Comparison of ENCODE assay signal across 28 mouse cellular contexts in genomic region chr1:149929140-149929539, GRCm38 (mm10). TPM values are rescaled to one million over a fixed set of nuclear protein-coding genes. Genes with fewer than 3 reads are reported as not detected.
DNase-seq lines count a peak whose midpoint lies in the region; ATAC-seq lines count a peak whose summit lies in the region.
"Had no signal": no experiment of that assay in that cellular context is flagged by ENCODE, and none has a peak within 500 bp of the region (broad histone marks: within the 10 kb centered on the region; RNA-seq: fewer than 3 reads in every experiment).

No protein-coding gene starts in this region.

- WGBS in midbrain, embryonic 15.5 days, result 68% methylated on average over 5 of the region's 5 CpGs

- no peak overlapping the region for H3K9ac ChIP-seq in midbrain, embryonic 15.5 days
- H3K9ac ChIP-seq: embryonic facial prominence, embryonic 13.5 days; forebrain, embryonic 13.5 days; heart, embryonic 13.5 days; hindbrain, embryonic 14.5 days had no signal

- H3K27me3 ChIP-seq in midbrain, embryonic 15.5 days (replicated peaks), result no peaks in the 10 kb centered on the region
- H3K27me3 ChIP-seq: embryonic facial prominence, embryonic 13.5 days; forebrain, embryonic 13.5 days; heart, embryonic 13.5 days; Patski had no signal

- H3K36me3 ChIP-seq in midbrain, embryonic 15.5 days (replicated peaks), result no peaks in the 10 kb centered on the region
- H3K36me3 ChIP-seq: embryonic facial prominence, embryonic 13.5 days; forebrain, embryonic 10.5 days; heart, embryonic 10.5 days; heart, embryonic 13.5 days had no signal

- no peaks in the 10 kb centered on the region for H3K9me3 ChIP-seq in midbrain, embryonic 15.5 days
- H3K9me3 ChIP-seq: embryonic facial prominence, embryonic 13.5 days; forebrain, embryonic 10.5 days; forebrain, embryonic 13.5 days; heart, embryonic 10.5 days; heart, embryonic 13.5 days had no signal

- no peak overlapping the region for H3K4me3 ChIP-seq in midbrain, embryonic 15.5 days
- H3K4me3 ChIP-seq: embryonic facial prominence, embryonic 13.5 days; forebrain, embryonic 10.5 days; forebrain, embryonic 13.5 days; heart, adult 2 months; heart, embryonic 10.5 days; heart, embryonic 13.5 days had no signal

- ATAC-seq in midbrain, embryonic 15.5 days (replicated peaks), result no peak
- ATAC-seq: CD4-positive, CD25-positive, alpha-beta regulatory T cell, adult 4 months; forebrain, embryonic 13.5 days; forebrain, embryonic 16.5 days; hindbrain, postnatal 0 days; inflammation-experienced regulatory T-cells, adult 6 months; intestine, embryonic 16.5 days; Patski had no signal

- no peaks in the 10 kb centered on the region for H3K4me1 ChIP-seq in midbrain, embryonic 15.5 days
- H3K4me1 ChIP-seq: embryonic facial prominence, embryonic 13.5 days; forebrain, embryonic 10.5 days; forebrain, embryonic 13.5 days; heart, embryonic 10.5 days; heart, embryonic 13.5 days had no signal

- no peak overlapping the region for H3K27ac ChIP-seq in midbrain, embryonic 15.5 days
- H3K27ac ChIP-seq: embryonic facial prominence, embryonic 13.5 days; forebrain, embryonic 10.5 days; forebrain, embryonic 13.5 days; heart, adult 2 months; heart, embryonic 10.5 days; heart, embryonic 13.5 days; hindbrain, embryonic 14.5 days; hindbrain, postnatal 0 days had no signal

- peak; percentile 13 for DNase-seq in 3134 (ENCODE audit: extremely low read depth, insufficient read length, low spot score)
- peak; percentile 38 for DNase-seq in 416B (ENCODE audit: low read depth)
- DNase-seq in NIH3T3 (ENCODE audit: low read depth), result peak; percentile 48
- no peak for DNase-seq in right cerebral cortex, postnatal 10 days (ENCODE audit: low spot score in 2 of 2)
- no peak for DNase-seq in ovary, adult 18-20 months (ENCODE audit: low spot score)
- DNase-seq: adrenal gland, postnatal 10 days; B cell, adult 2 months; cerebellum, adult 18-20 months; cerebellum, adult 9-10 months; cerebellum, postnatal 14 days; gastrocnemius, postnatal 10 days; gastrocnemius, postnatal 36 days; heart, adult 2 months; heart, postnatal 14 days; heart, postnatal 4 days had no signal

- H3K4me2 ChIP-seq in midbrain, embryonic 15.5 days, result no peak overlapping the region
- H3K4me2 ChIP-seq: embryonic facial prominence, embryonic 13.5 days; forebrain, embryonic 13.5 days; heart, embryonic 13.5 days; hindbrain, embryonic 14.5 days had no signal

RNA-seq across cellular contexts. Expression of gene Pla2g4a, which starts 31.9 kb away (rescaled TPM):
- 0.74 and 0.96 TPM in 2 replicates for polyA plus RNA-seq in midbrain, embryonic 15.5 days (2015; fragmentation: Nextera tagmentation; extraction: Ambion mirVana)
- polyA plus RNA-seq: CD4-positive, CD25-positive, alpha-beta regulatory T cell, adult 4 months had no signal

Comparison
In these comparisons a context has a peak if more than half of its experiments do, and no peak if none do; other contexts are left out.
1. DNase-seq: peak in 3134 (single experiment), 416B (single experiment) and NIH3T3 (single experiment); none in right cerebral cortex, postnatal 10 days (0 of 2) and ovary, adult 18-20 months (single experiment).